Mouse (Mus musculus) ES-Bruce4 (cell line): ENCODE data around the gene Wbp2. TPM values are rescaled to one million over a fixed set of nuclear protein-coding genes. Genes with fewer than 3 reads are reported as not detected.
A peak's percentile ranks its signal among the peaks of the same experiment; 100 is the strongest.

Experiments
- H3K27ac ChIP-seq: 2 replicates; pipeline ENCODE4 v1.5.1; 2012; ENCODE audit warnings: low read length, inconsistent platforms; ENCODE audit not compliant: insufficient read depth
- H3K27me3 ChIP-seq: 2 replicates; pipeline ENCODE4 v1.6.1; 2012; ENCODE audit warnings: mild to moderate bottlenecking, low read length, inconsistent platforms; ENCODE audit not compliant: control insufficient read depth, poor library complexity, insufficient read depth, severe bottlenecking
- H3K36me3 ChIP-seq: 2 replicates; pipeline ENCODE4 v1.6.1; 2012; ENCODE audit warnings: inconsistent platforms, mild to moderate bottlenecking, low read length, moderate library complexity; ENCODE audit not compliant: control insufficient read depth, poor library complexity, insufficient read depth, severe bottlenecking
- H3K4me1 ChIP-seq: one replicate; pipeline ENCODE4 v1.8.1; 2011; ENCODE audit warnings: low read length; ENCODE audit not compliant: control insufficient read depth, insufficient read depth
- H3K4me3 ChIP-seq: 2 replicates; pipeline ENCODE4 v1.5.1; 2011; ENCODE audit warnings: low read depth, mild to moderate bottlenecking, low read length
- H3K9ac ChIP-seq: 2 replicates; pipeline ENCODE4 v1.6.1; 2012; ENCODE audit warnings: low read depth, mild to moderate bottlenecking, inconsistent platforms; ENCODE audit not compliant: poor library complexity, severe bottlenecking
- H3K9me3 ChIP-seq: replicated peaks from 2 replicates; pipeline ENCODE4 v1.6.1; 2012; ENCODE audit warnings: mild to moderate bottlenecking, low read length, inconsistent platforms; ENCODE audit not compliant: control insufficient read depth, poor library complexity, insufficient read depth, severe bottlenecking
- CTCF ChIP-seq: IDR thresholded peaks from one replicate; pipeline ENCODE4 v1.8.1; 2011; ENCODE audit warnings: low read depth, low read length
- EP300 ChIP-seq: IDR thresholded peaks from 2 replicates; pipeline ENCODE4 v1.6.1; 2011; ENCODE audit warnings: low read depth, low read length; ENCODE audit not compliant: insufficient read depth
- POLR2A ChIP-seq: IDR thresholded peaks from one replicate; pipeline ENCODE4 v1.8.1; 2011; ENCODE audit warnings: low read length; ENCODE audit not compliant: insufficient read depth
- polyA plus RNA-seq: library from polyadenylated mRNA; stranded (reverse); fragments of >200 nt; gene quantifications from 2 replicates; pipeline ENCODE4 v1.2.4, GENCODE M21; 2011; ENCODE audit warnings: low read depth; ENCODE audit not compliant: missing spikeins, insufficient read depth, insufficient read length

The Wbp2 gene
- polyA plus RNA-seq, 1 experiment, result 179 TPM

DNA sequence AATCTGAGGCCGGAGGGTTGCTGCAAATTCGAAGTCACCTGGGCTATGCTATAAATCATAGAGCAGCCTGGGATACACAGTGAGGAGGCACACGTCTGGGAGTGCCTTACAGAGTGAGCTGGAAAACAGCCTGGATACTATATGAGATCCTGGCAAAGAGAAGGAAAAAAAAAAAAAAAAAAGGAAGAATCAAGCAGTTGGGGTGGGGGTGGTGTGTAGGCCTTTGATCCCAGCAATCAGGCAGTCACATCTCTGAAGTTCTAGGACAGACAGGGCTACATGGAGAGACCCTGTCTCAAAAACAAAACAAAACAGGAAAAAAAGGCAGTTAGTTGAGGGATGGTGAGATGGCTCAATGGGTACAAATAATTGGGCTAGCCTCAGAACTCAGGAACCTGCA lies 50.1 kb downstream of the Wbp2 start:
- Histone ChIP-seq H3K9ac (no peak overlapping the region), H3K4me3 (no peak overlapping the region), H3K27me3 (no peaks in the 10 kb centered on the region), H3K36me3 (peaks cover 25% of the 10 kb centered on the region), H3K9me3 (peaks cover 16% of the 10 kb centered on the region), H3K27ac (no peak overlapping the region), H3K4me1 (no peaks in the 10 kb centered on the region)
- TF ChIP-seq EP300 (no peak), CTCF (no peak), POLR2A (no peak)

DNA sequence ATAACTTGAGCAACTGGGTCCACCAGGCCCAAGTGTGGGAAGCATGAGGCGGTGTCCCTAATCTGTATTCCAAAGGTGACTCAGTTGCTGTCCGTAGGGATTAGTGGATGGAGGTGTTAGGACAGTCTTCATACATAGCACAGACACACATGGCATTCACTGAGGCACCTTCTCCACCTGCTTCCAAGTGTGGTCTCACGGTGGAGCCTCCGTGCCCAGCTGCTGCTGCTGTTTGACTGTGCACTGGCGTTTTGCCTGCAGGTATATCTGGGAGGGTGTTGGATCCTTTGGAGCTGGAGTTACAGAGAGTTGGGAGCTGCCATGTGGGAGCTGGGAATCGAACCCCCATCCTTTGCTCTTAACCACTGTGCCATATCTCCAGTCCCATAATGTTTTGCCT lies 52.2 kb downstream of the Wbp2 start:
- H3K9me3 ChIP-seq, result peaks cover 16% of the 10 kb centered on the region
- H3K27me3 ChIP-seq, result no peaks in the 10 kb centered on the region
- H3K4me3 ChIP-seq, result no peak overlapping the region
- H3K4me1 ChIP-seq, result no peaks in the 10 kb centered on the region
- no peak overlapping the region for H3K27ac ChIP-seq
- TF ChIP-seq EP300, result no peak
- TF ChIP-seq CTCF, result no peak
- H3K9ac ChIP-seq, result no peak overlapping the region
- H3K36me3 ChIP-seq, result peaks cover 15% of the 10 kb centered on the region

DNA sequence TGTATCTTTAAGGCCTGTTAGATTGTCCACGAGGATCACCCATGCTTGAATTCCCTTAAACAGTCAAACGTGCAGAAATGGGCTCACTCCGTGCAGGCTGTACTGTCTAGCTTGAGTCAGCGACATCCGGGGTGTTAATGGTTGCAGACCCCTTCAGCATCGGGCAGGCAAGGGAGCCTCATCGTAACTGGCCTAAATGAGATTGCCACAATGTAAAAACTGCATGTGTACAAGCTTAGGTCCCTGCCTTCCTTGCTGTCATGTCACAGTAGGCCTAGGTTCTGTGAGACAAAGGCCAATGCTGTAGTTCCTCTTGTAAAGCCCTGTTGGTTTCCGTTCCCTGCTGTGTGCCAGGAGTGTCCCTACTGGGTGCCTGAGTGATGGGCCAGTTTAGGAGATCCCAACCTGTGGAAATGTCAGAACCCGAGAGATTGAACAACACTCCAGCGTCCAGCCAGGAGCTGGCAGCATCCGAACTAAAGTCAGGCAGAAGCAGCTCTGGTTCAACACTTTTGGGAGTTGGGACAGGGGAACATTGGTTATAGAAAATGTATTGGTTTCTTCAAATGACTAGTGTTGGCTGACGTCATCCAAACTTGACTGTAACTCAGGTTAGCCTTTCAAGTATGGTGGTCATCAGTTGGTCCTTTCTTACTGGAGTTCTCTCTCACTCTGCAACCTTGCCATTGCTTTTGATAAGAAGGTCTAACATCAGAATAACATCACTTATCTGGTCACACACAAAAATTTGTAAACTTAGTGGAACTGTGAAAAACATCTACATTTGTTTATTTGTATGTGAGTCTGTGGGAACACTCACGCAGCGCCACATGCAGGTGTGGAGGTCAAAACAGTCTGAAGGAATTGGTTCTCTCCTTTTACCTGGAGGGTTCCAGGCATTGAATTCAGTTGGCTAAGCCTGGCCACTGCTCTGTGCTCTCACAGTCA lies 55.6 kb downstream of the Wbp2 start:
- Histone ChIP-seq H3K27ac (peak overlapping the region; percentile 54), H3K36me3 (peaks cover 12% of the 10 kb centered on the region), H3K4me3 (peak overlapping the region; percentile 70), H3K27me3 (no peaks in the 10 kb centered on the region), H3K4me1 (no peaks in the 10 kb centered on the region), H3K9ac (peak overlapping the region; percentile 86), H3K9me3 (peaks cover 16% of the 10 kb centered on the region)
- TF ChIP-seq EP300 (no peak), POLR2A (no peak), CTCF (no peak)

DNA sequence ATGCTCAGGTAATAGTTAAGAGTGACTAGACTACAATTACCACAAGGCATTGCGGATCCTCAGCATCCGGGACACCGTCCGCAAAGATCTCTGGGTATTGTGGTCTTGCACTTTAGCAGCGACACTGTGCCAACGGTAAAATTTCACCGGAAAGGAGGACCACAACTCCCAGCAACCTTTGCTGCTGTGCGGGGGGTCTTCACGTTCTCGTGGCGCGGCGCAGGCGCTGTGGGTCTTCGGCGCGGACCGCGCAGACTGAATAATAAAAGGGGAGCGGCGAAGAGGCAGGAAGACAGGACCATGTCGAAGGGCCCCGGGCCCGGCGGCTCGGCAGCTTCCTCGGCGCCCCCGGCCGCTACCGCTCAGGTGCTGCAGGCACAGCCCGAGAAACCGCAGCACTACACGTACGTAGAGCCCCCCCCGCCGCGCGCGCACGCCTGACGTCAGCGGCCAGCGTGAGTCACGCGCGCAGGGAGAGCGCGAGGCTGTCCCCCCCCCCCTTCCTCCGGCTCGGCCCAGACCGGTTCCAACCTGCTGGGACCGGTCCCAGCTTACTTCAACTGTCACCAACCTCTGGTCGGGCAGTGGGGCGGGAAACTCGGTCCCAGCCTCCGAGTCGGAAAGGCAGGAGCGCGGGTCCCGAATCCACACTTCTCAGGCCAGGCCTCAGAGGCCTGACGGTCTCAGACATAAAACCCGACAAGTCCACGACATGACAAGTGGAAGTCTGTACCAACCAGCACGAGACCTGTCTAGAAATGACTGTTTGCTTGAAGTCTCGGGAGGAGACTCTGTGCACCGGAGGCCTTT lies 56.5 kb downstream of the Wbp2 start, which contains the start of gene Unk:
Gene Unk (plus strand): TSS at position 235 of the 810 bp plus-strand sequence.
- Histone ChIP-seq H3K36me3 (peaks cover 12% of the 10 kb centered on the region), H3K9ac (peak within 1 kb of the TSS; percentile 86), H3K4me3 (peak within 1 kb of the TSS; percentile 90), H3K9me3 (peaks cover 16% of the 10 kb centered on the region), H3K27me3 (no peaks in the 10 kb centered on the region), H3K4me1 (no peaks in the 10 kb centered on the region), H3K27ac (peak within 1 kb of the TSS; percentile 60)
- TF ChIP-seq EP300, result peak; percentile 92
- TF ChIP-seq POLR2A, result peak; percentile 18
- TF ChIP-seq CTCF, result no peak

DNA sequence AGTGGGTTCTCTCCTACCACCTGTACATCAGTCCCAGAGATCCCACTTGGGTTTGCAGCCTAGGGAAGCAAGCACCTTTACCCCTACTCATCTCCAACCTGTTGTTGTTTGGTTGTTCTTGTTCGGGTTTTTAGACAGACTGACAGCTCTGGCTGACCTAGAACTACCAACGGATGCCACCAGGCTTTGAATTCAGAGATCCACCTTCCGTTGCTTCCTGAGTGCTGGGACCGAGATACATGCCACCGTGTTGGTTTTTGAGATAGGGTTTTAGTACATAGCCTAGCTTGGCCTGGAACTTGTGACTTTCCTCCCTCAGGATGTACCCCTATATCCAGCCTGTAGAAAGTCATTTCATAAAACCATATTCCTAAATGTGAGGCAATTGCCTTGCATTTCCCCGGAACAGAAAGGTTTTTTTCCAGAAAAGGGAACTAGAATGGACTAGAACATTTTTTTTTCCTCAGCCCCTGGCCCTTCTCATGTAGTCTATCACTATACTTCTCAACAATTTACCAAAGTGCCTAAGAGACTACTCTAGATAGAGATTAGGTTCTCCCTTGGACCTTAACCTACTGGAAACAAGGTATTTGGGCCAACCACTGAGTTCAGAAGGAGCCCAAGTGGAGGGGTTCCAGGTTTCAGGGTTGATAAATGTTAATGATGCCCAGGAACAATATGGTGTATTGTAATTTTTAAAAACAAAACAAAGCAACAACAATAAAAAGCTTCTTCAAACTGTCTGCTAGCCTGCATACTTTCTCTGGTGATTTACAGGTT lies 57.5 kb downstream of the Wbp2 start:
- TF ChIP-seq CTCF, result no peak
- peak overlapping the region; percentile 51; the same call in 1 of the 2 replicates for H3K9ac ChIP-seq
- peak overlapping the region; percentile 90 for H3K4me3 ChIP-seq
- H3K36me3 ChIP-seq, result peaks cover 7% of the 10 kb centered on the region; the same call in 1 of the 2 replicates
- no peaks in the 10 kb centered on the region for H3K4me1 ChIP-seq
- H3K9me3 ChIP-seq, result peaks cover 8% of the 10 kb centered on the region
- H3K27ac ChIP-seq, result peak overlapping the region; percentile 43; the same call in 1 of the 2 replicates
- no peaks in the 10 kb centered on the region for H3K27me3 ChIP-seq

Other genes with a start within 250 kb of the Wbp2 start
- gene Myo15b, start 228.6 kb downstream of the Wbp2 start, polyA plus RNA-seq, result 1.6 and 4.2 TPM in 2 replicates
- gene Smim5, start 187.0 kb downstream of the Wbp2 start, polyA plus RNA-seq, result not detected in 2 replicates
- not detected in 2 replicates for gene Smim6, start 175.0 kb downstream of the Wbp2 start, polyA plus RNA-seq
- 51.1 and 55.9 TPM in 2 replicates for gene Sap30bp, start 153.7 kb downstream of the Wbp2 start, polyA plus RNA-seq
- gene Recql5, start 153.5 kb downstream of the Wbp2 start, polyA plus RNA-seq, result 20.0 and 22.6 TPM in 2 replicates
- gene Itgb4, start 112.3 kb downstream of the Wbp2 start, polyA plus RNA-seq, result 9.3 and 11.8 TPM in 2 replicates
- 96.4 and 107 TPM in 2 replicates for gene Galk1, start 74.3 kb downstream of the Wbp2 start, polyA plus RNA-seq
- gene H3f3b, start 59.0 kb downstream of the Wbp2 start, polyA plus RNA-seq, result 437 and 457 TPM in 2 replicates
- gene Unk, start 56.7 kb downstream of the Wbp2 start, polyA plus RNA-seq, result 33.9 and 35.8 TPM in 2 replicates
- 4.7 and 5.7 TPM in 2 replicates for gene Unc13d, start 9.0 kb downstream of the Wbp2 start, polyA plus RNA-seq
- 3.9 and 7.1 TPM in 2 replicates for gene Trim47, start 40.2 kb upstream of the Wbp2 start, polyA plus RNA-seq
- 0.78 and 1.2 TPM in 2 replicates for gene Trim65, start 44.1 kb upstream of the Wbp2 start, polyA plus RNA-seq
- 69.3 and 71.6 TPM in 2 replicates for gene Mrpl38, start 51.9 kb upstream of the Wbp2 start, polyA plus RNA-seq
- gene Fbf1, start 81.2 kb upstream of the Wbp2 start, polyA plus RNA-seq, result 26.2 and 29.5 TPM in 2 replicates
- gene Ten1, start 111.9 kb upstream of the Wbp2 start, polyA plus RNA-seq, result 14.5 and 16.5 TPM in 2 replicates
- 18.0 and 19.2 TPM in 2 replicates for gene Acox1, start 112.0 kb upstream of the Wbp2 start, polyA plus RNA-seq
- gene Evpl, start 151.1 kb upstream of the Wbp2 start, polyA plus RNA-seq, result 2.6 and 3.1 TPM in 2 replicates
- gene Srp68, start 187.2 kb upstream of the Wbp2 start, polyA plus RNA-seq, result 101 and 107 TPM in 2 replicates
- gene Galr2, start 193.9 kb upstream of the Wbp2 start, polyA plus RNA-seq, result 0.35 and 0.61 TPM in 2 replicates
- 93.3 and 95.2 TPM in 2 replicates for gene Exoc7, start 220.2 kb upstream of the Wbp2 start, polyA plus RNA-seq
- 11.7 and 12.3 TPM in 2 replicates for gene Foxj1, start 248.4 kb upstream of the Wbp2 start, polyA plus RNA-seq